Mouse (Mus musculus): ENCODE data around the gene Stag3.

Stag3 gene

GRCm38 (mm10) chr5:138268980-138269379, 11.1 kb upstream of the Stag3 start:
- no peak for DNase-seq (ENCODE audit: low read depth, low spot score)

- DNase-seq (ENCODE audit: low read depth, low spot score): no peak
Observed at GRCm38 (mm10) chr5:138271232-138271631, 8.8 kb upstream of the Stag3 start.

- peak; percentile 45 for DNase-seq (ENCODE audit: low read depth, low spot score)
Observed at GRCm38 (mm10) chr5:138272409-138272923, 7.6 kb upstream of the Stag3 start, which contains the start of gene Gal3st4. Gene Gal3st4, minus strand, starts transcription at chr5:138272840.

GRCm38 (mm10) chr5:138274186-138274585, 5.9 kb upstream of the Stag3 start:
- no peak for DNase-seq (ENCODE audit: low read depth, low spot score)

- DNase-seq (ENCODE audit: low read depth, low spot score): peak; percentile 66
Observed at GRCm38 (mm10) chr5:138275216-138276050, 4.6 kb upstream of the Stag3 start.

- DNase-seq (ENCODE audit: low read depth, low spot score): no peak
Observed at GRCm38 (mm10) chr5:138277994-138278393, 2.0 kb upstream of the Stag3 start.

- DNase-seq (ENCODE audit: low read depth, low spot score): no peak
Observed at GRCm38 (mm10) chr5:138280425-138280768, 357 bp downstream of the Stag3 start.

GRCm38 (mm10) chr5:138280829-138281228, 789 bp downstream of the Stag3 start:
- DNase-seq (ENCODE audit: low read depth, low spot score): peak; percentile 83

GRCm38 (mm10) chr5:138281798-138282197, 1.8 kb downstream of the Stag3 start:
- DNase-seq (ENCODE audit: low read depth, low spot score): no peak

- DNase-seq (ENCODE audit: low read depth, low spot score): peak; percentile 33
Observed at GRCm38 (mm10) chr5:138283540-138283939, 3.5 kb downstream of the Stag3 start.

GRCm38 (mm10) chr5:138287861-138288260, 7.8 kb downstream of the Stag3 start:
- peak; percentile 78 for DNase-seq (ENCODE audit: low read depth, low spot score)

- no peak for DNase-seq (ENCODE audit: low read depth, low spot score)
Observed at GRCm38 (mm10) chr5:138291638-138292037, 11.6 kb downstream of the Stag3 start.

GRCm38 (mm10) chr5:138294158-138294557, 14.1 kb downstream of the Stag3 start:
- DNase-seq (ENCODE audit: low read depth, low spot score): no peak

- no peak for DNase-seq (ENCODE audit: low read depth, low spot score)
Observed at GRCm38 (mm10) chr5:138299613-138300012, 19.6 kb downstream of the Stag3 start.

GRCm38 (mm10) chr5:138312795-138313194, 32.8 kb downstream of the Stag3 start:
- DNase-seq (ENCODE audit: low read depth, low spot score): no peak

- no peak for DNase-seq (ENCODE audit: low read depth, low spot score)
Observed at GRCm38 (mm10) chr5:138341661-138342060, 61.6 kb downstream of the Stag3 start, which contains the start of gene Pvrig. Gene Pvrig, plus strand, starts transcription at chr5:138341961.

- DNase-seq (ENCODE audit: low read depth, low spot score): no peak
Observed at GRCm38 (mm10) chr5:138343216-138343615, 63.2 kb downstream of the Stag3 start.

Data from R1 (cell line).